Mouse (Mus musculus) hindbrain, embryonic 14.5 days (tissue): ENCODE data around the gene Apex1. TPM values are rescaled to one million over a fixed set of nuclear protein-coding genes. Genes with fewer than 3 reads are reported as not detected.
A peak's percentile ranks its signal among the peaks of the same experiment; 100 is the strongest.

Source experiments
- ATAC-seq: fragments of 200-750 bp; cut with Nextera tagmentation; 2 replicates; pipeline ENCODE4 v1.8.0; 2017; ENCODE audit warnings: moderate number of reproducible peaks, mild to moderate bottlenecking, moderate TSS enrichment, moderate library complexity; ENCODE audit not compliant: low FRiP score
- DNase-seq: peaks from one replicate; pipeline ENCODE4 v3.0.0-alpha.2; 2015; ENCODE audit warnings: low spot score
- H3K27ac ChIP-seq: fragments of 300-500 bp; sonication (generic); 2 replicates; pipeline ENCODE4 v1.5.1; 2014; ENCODE audit warnings: mild to moderate bottlenecking, moderate library complexity
- H3K27me3 ChIP-seq: fragments of 300-500 bp; sonication (generic); 2 replicates; pipeline ENCODE4 v1.6.1; 2014; ENCODE audit warnings: mild to moderate bottlenecking, low read length, mixed read lengths; ENCODE audit not compliant: control insufficient read depth, insufficient read depth
- H3K36me3 ChIP-seq: fragments of 300-500 bp; sonication (generic); replicated peaks from 2 replicates; pipeline ENCODE4 v1.6.1; 2014; ENCODE audit not compliant: control insufficient read depth, insufficient read depth
- H3K4me1 ChIP-seq: fragments of 300-500 bp; sonication (generic); replicated peaks from 2 replicates; pipeline ENCODE4 v1.6.1; 2014; ENCODE audit warnings: antibody characterized with exemption, low read length, mixed read lengths; ENCODE audit not compliant: control insufficient read depth, insufficient read depth
- H3K4me2 ChIP-seq: fragments of 300-500 bp; sonication (generic); replicated peaks from 2 replicates; pipeline ENCODE4 v1.6.1; 2014; ENCODE audit warnings: mild to moderate bottlenecking, moderate library complexity
- H3K4me3 ChIP-seq: fragments of 300-500 bp; sonication (generic); replicated peaks from 2 replicates; pipeline ENCODE4 v1.5.1; 2014; ENCODE audit warnings: mild to moderate bottlenecking, low read length
- H3K9ac ChIP-seq: fragments of 300-500 bp; sonication (generic); 2 replicates; pipeline ENCODE4 v1.6.1; 2014
- H3K9me3 ChIP-seq: fragments of 300-500 bp; sonication (generic); 2 replicates; pipeline ENCODE4 v1.6.1; 2016; ENCODE audit warnings: low read length; ENCODE audit not compliant: control insufficient read depth
- WGBS: fragments of 180-500 bp; shearing (Covaris S2); extraction: QIAGEN DNeasy Blood & Tissue Kit; methylation state at CpG from one replicate; pipeline ENCODE4 v1.1.7; 2014; 5-methylcytosine and 5-hydroxymethylcytosine counted together
- polyA plus RNA-seq: library from polyadenylated mRNA; unstranded; fragments of >200 nt; fragmentation: Nextera tagmentation; extraction: Ambion mirVana; gene quantifications from 2 replicates; pipeline ENCODE4 v1.2.1, GENCODE M21; 2014

Apex1 gene
- polyA plus RNA-seq: 165 and 171 TPM in 2 replicates

GRCm38 (mm10) chr14:50924281-50925064 lies at the start of gene Apex1, which contains the start of gene Osgep:
Gene Apex1 (plus strand): TSS chr14:50924968.
Gene Osgep (minus strand): TSS chr14:50924893.
- Histone ChIP-seq H3K4me3 (peak within 1 kb of the TSS; percentile 64), H3K9ac (peak within 1 kb of the TSS; percentile 71), H3K9me3 (no peaks in the 10 kb centered on the region), H3K27me3 (no peaks in the 10 kb centered on the region), H3K4me1 (peaks cover 24% of the 10 kb centered on the region), H3K27ac (peak within 1 kb of the TSS; percentile 86), H3K36me3 (peaks cover 46% of the 10 kb centered on the region), H3K4me2 (peak within 1 kb of the TSS; percentile 90)
- under 1% methylated on average over 57 of the region's 57 CpGs for WGBS
- DNase-seq (peak; percentile 98), ATAC-seq (peak; percentile 96)

DNA sequence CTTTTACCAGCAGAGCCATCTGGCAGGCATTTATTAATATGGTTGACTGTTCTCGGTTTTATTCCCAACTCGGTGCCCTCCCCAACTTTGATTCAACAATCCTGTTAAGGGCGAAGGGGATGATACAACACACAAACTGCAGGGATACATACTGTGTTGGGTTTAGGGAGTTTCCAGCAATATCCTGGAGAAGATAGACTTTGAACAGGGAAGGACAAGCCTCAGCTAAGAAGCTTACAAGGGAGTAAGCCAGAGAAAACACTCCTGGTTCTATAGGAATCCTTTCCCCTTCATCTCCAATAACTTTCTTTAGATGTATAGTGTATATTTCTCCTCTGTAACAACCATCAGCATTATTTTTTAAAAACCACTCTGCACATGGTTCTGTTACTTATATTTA lies 49.6 kb upstream of the Apex1 start:
- H3K4me3 ChIP-seq: no peak overlapping the region
- no peaks in the 10 kb centered on the region for H3K36me3 ChIP-seq
- ATAC-seq (no peak), DNase-seq (no peak)
- H3K27me3 ChIP-seq: no peaks in the 10 kb centered on the region
- no peaks in the 10 kb centered on the region for H3K9me3 ChIP-seq
- H3K4me1 ChIP-seq: 0 out of 2 replicates have a peak, but pooled peaks cover 5% of the 10 kb centered on the region
- WGBS: 87% methylated on average over 3 of the region's 3 CpGs
- no peak overlapping the region for H3K4me2 ChIP-seq
- no peak overlapping the region for H3K27ac ChIP-seq
- H3K9ac ChIP-seq: no peak overlapping the region

GRCm38 (mm10) chr14:50875591-50876230 lies 49.1 kb upstream of the Apex1 start:
- no peak for ATAC-seq
- 82% methylated on average over 6 of the region's 6 CpGs for WGBS
- no peak overlapping the region for H3K27ac ChIP-seq
- no peak for DNase-seq
- H3K9ac ChIP-seq: no peak overlapping the region
- no peaks in the 10 kb centered on the region for H3K36me3 ChIP-seq
- 0 out of 2 replicates have a peak, but pooled peaks cover 4% of the 10 kb centered on the region for H3K4me1 ChIP-seq
- no peak overlapping the region for H3K4me3 ChIP-seq
- H3K9me3 ChIP-seq: no peaks in the 10 kb centered on the region
- no peak overlapping the region for H3K4me2 ChIP-seq
- H3K27me3 ChIP-seq: no peaks in the 10 kb centered on the region

- no peak overlapping the region for H3K9ac ChIP-seq
These were observed 48.4 kb upstream of the Apex1 start for GRCm38 (mm10) chr14:50876236-50876950.

GRCm38 (mm10) chr14:50891621-50892020 lies 33.1 kb upstream of the Apex1 start:
- Histone ChIP-seq H3K36me3 (no peaks in the 10 kb centered on the region), H3K9me3 (no peaks in the 10 kb centered on the region), H3K4me2 (no peak overlapping the region), H3K27ac (no peak overlapping the region), H3K9ac (no peak overlapping the region), H3K27me3 (no peaks in the 10 kb centered on the region), H3K4me1 (0 out of 2 replicates have a peak, but pooled peaks cover 5% of the 10 kb centered on the region), H3K4me3 (no peak overlapping the region)
- no peak for DNase-seq
- ATAC-seq: no peak
- 94% methylated on average over 8 of the region's 8 CpGs for WGBS

More at GRCm38 (mm10) chr14:50876236-50876950, 48.4 kb upstream of the Apex1 start:
- Histone ChIP-seq H3K36me3 (no peaks in the 10 kb centered on the region), H3K4me1 (no peaks in the 10 kb centered on the region), H3K4me2 (no peak overlapping the region), H3K4me3 (no peak overlapping the region), H3K27ac (no peak overlapping the region), H3K9me3 (no peaks in the 10 kb centered on the region), H3K27me3 (no peaks in the 10 kb centered on the region)
- WGBS: 88% methylated on average over 6 of the region's 6 CpGs
- ATAC-seq (no peak), DNase-seq (no peak)

- no peaks in the 10 kb centered on the region for H3K9me3 ChIP-seq
- no peak overlapping the region for H3K9ac ChIP-seq
- DNase-seq (no peak), ATAC-seq (no peak)
- no peak overlapping the region for H3K27ac ChIP-seq
- H3K4me3 ChIP-seq: no peak overlapping the region
- 0 out of 2 replicates have a peak, but pooled peaks cover 5% of the 10 kb centered on the region for H3K4me1 ChIP-seq
- no peak overlapping the region for H3K4me2 ChIP-seq
- H3K36me3 ChIP-seq: no peaks in the 10 kb centered on the region
- WGBS: 95% methylated on average over 7 of the region's 7 CpGs
- H3K27me3 ChIP-seq: no peaks in the 10 kb centered on the region
These were observed 32.7 kb upstream of the Apex1 start for GRCm38 (mm10) chr14:50892091-50892490.

DNA sequence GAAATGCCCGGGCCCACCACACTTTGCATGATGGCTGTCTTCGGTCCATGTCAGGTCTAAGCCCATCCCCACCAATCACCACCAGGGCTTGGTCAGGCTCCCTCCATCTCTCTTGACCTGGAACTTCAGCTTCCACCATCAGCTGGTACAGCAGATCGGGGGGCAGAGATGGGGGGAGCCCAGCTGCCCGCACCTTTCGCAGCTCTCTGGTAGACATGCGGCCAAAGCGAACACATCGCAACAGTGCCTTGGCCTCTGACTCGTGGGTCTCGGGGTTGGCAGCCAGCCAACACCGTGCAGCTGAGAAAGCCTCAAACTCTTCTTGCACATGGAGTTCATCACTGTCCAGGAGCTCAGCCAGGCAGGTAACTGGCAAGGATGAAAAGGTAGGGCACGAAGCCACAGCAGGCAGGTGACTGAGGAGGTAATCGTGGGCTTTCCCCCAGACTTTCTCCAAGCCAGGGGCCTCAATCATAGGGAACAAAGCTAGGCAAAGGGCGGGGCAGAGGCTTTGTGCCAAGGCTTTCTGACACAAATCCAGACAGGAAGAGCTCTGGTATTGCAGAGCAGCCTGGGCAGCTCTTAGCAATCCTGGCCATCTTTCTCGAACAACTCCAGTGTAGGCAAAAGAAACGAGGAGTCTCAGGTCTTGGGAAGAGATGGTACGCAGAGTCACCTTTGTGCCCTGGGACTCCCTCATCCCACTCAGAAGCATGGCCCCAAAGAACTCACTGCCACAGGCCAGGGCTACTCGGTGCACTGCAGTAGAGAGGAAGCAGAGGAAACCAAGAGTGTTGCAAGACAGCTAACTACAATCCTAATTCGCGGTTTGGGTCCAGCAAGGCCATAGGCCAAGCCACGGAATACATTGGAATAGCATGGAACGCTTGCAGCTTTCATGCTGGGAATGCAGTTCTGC lies 32.0 kb upstream of the Apex1 start:
- 0 out of 2 replicates have a peak, but pooled peaks cover 5% of the 10 kb centered on the region for H3K4me1 ChIP-seq
- H3K4me2 ChIP-seq: no peak overlapping the region
- 0 out of 2 replicates have a peak, but pooled peaks cover 6% of the 10 kb centered on the region for H3K27me3 ChIP-seq
- no peaks in the 10 kb centered on the region for H3K9me3 ChIP-seq
- no peak overlapping the region for H3K27ac ChIP-seq
- DNase-seq (no peak), ATAC-seq (no peak)
- no peak overlapping the region for H3K4me3 ChIP-seq
- H3K36me3 ChIP-seq: no peaks in the 10 kb centered on the region
- WGBS: 90% methylated on average over 22 of the region's 22 CpGs
- no peak overlapping the region for H3K9ac ChIP-seq

GRCm38 (mm10) chr14:50895407-50895806 lies 29.4 kb upstream of the Apex1 start:
- Histone ChIP-seq H3K4me2 (0 out of 2 replicates have a peak overlapping the region, but pooled peaks have one; percentile 66), H3K9ac (0 out of 2 replicates have a peak overlapping the region, but pooled peaks have one; percentile 3), H3K36me3 (no peaks in the 10 kb centered on the region), H3K27me3 (0 out of 2 replicates have a peak, but pooled peaks cover 6% of the 10 kb centered on the region), H3K4me1 (0 out of 2 replicates have a peak, but pooled peaks cover 5% of the 10 kb centered on the region), H3K9me3 (no peaks in the 10 kb centered on the region), H3K4me3 (no peak overlapping the region), H3K27ac (no peak overlapping the region)
- DNase-seq (no peak), ATAC-seq (no peak)
